Mouse (Mus musculus) hindbrain, postnatal 0 days (tissue): ENCODE measurements around the gene Bri3bp. TPM values are rescaled to one million over a fixed set of nuclear protein-coding genes. Genes with fewer than 3 reads are reported as not detected.

Experiments used
- ATAC-seq: fragments of 200-750 bp; cut with Nextera tagmentation; 2 replicates; pipeline ENCODE4 v1.8.0; 2017; ENCODE audit warnings: mild to moderate bottlenecking, moderate TSS enrichment, moderate library complexity
- DNase-seq: peaks from one replicate; pipeline ENCODE4 v3.0.0-alpha.2; 2015; ENCODE audit warnings: low spot score
- H3K27ac ChIP-seq: fragments of 300-500 bp; sonication (generic); 2 replicates; pipeline ENCODE4 v1.5.1; 2014; ENCODE audit warnings: mild to moderate bottlenecking
- H3K27me3 ChIP-seq: fragments of 300-500 bp; sonication (generic); 2 replicates; pipeline ENCODE4 v1.6.1; 2014; ENCODE audit warnings: low read length, mixed read lengths; ENCODE audit not compliant: insufficient read depth
- H3K36me3 ChIP-seq: fragments of 300-500 bp; sonication (generic); 2 replicates; pipeline ENCODE4 v1.6.1; 2014; ENCODE audit warnings: low read length, mixed read lengths; ENCODE audit not compliant: insufficient read depth
- H3K4me1 ChIP-seq: fragments of 300-500 bp; sonication (generic); 2 replicates; pipeline ENCODE4 v1.6.1; 2014; ENCODE audit warnings: antibody characterized with exemption, low read length, mixed read lengths; ENCODE audit not compliant: insufficient read depth
- H3K4me2 ChIP-seq: fragments of 300-500 bp; sonication (generic); 2 replicates; pipeline ENCODE4 v1.6.1; 2014; ENCODE audit warnings: low read depth, mild to moderate bottlenecking, low read length, moderate library complexity, mixed read lengths
- H3K4me3 ChIP-seq: fragments of 300-500 bp; sonication (generic); 2 replicates; pipeline ENCODE4 v1.5.1; 2014; ENCODE audit warnings: low read length
- H3K9ac ChIP-seq: fragments of 300-500 bp; sonication (generic); replicated peaks from 2 replicates; pipeline ENCODE4 v1.6.1; 2014; ENCODE audit warnings: mild to moderate bottlenecking, low read length, moderate library complexity, mixed read lengths
- H3K9me3 ChIP-seq: fragments of 300-500 bp; sonication (generic); 2 replicates; pipeline ENCODE4 v1.6.1; 2016; ENCODE audit warnings: low read length, mixed read lengths
- CTCF ChIP-seq: IDR thresholded peaks from 2 replicates; pipeline ENCODE4 v1.5.1; 2016; ENCODE audit warnings: antibody characterized with exemption, control low read depth, low read depth
- WGBS: fragments of 180-500 bp; shearing (Covaris S2); extraction: QIAGEN DNeasy Blood & Tissue Kit; methylation state at CpG from one replicate; pipeline ENCODE4 v1.1.7; 2014; 5-methylcytosine and 5-hydroxymethylcytosine counted together
- polyA plus RNA-seq: library from polyadenylated mRNA; unstranded; fragments of >200 nt; fragmentation: Nextera tagmentation; extraction: Ambion mirVana; gene quantifications from 2 replicates; pipeline ENCODE4 v1.2.1, GENCODE M21; 2015
- total RNA-seq: library from RNA; depleted of rRNA; stranded (reverse); fragments of >200 nt; gene quantifications from 2 replicates; pipeline ENCODE4 v1.2.3, GENCODE M21; 2014

Bri3bp gene
- total and polyA plus RNA-seq, 2 experiments from 2014 or later = 44.2 to 91.2 TPM

DNA sequence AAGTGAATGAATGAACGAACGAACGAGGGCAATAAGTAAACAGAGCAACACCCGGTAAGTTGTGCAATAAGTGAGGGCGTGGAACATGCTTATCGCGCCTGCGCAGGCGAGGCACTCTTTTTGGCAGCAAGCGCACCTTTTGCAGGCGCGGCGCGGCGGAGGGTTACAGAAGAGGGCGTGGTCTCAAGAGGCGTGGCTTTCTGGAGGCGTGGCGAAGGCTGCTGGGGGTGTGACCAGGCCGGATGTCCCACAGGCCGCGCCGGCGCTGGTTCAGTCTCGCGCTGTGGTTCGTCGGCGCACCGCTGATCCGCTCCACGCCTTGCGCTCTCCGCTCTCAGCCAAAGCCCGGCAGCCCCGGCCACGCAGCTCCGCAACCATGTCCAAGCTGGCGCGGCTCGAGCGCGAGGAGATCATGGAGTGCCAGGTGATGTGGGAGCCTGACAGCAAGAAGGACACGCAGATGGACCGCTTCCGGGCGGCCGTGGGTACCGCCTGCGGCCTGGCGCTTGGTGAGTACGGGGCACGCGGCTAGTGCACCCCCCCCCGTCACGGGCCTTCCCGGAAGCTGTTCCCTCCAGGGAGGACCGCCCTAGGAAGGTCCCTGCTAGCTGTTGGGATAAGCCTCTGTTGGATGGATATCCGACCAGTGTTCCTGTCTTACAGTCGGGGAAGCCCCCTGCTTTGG is 34.4 kb downstream of the Bri3bp start, which contains the start of gene Aacs:
Gene Aacs (plus strand): TSS at position 214 of the 685 bp plus-strand sequence.
- Histone ChIP-seq H3K4me3 (peak within 1 kb of the TSS; percentile 74), H3K36me3 (no peaks in the 10 kb centered on the region), H3K9ac (peak within 1 kb of the TSS; percentile 80), H3K4me2 (peak within 1 kb of the TSS; percentile 92), H3K27ac (peak within 1 kb of the TSS; percentile 85), H3K4me1 (peaks cover 16% of the 10 kb centered on the region), H3K27me3 (no peaks in the 10 kb centered on the region), H3K9me3 (no peaks in the 10 kb centered on the region)
- TF ChIP-seq CTCF = no peak
- under 1% methylated on average over 60 of the region's 60 CpGs for WGBS
- ATAC-seq = peak; percentile 93
- peak; percentile 98 for DNase-seq

DNA sequence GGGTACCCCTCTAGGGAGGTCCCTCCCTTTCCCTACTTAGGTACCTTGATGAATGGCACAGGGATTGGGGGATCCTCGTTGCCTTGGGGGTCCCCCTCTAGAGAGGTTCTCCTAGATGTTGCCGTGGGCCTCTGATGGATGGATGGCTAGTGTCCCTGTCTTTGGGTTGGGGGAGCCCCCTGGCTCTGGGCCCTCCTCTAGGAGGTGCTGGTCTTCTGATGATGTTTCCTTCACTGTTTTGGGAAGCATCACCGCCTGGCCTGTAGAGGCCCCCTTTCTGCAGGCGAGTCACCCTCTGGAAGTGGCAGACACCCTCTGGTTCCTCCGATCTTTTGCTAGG is 34.9 kb downstream of the Bri3bp start:
- H3K4me1 ChIP-seq = peaks cover 16% of the 10 kb centered on the region
- ATAC-seq (peak; percentile 66), DNase-seq (peak; percentile 53)
- no peaks in the 10 kb centered on the region for H3K36me3 ChIP-seq
- peak overlapping the region; percentile 85 for H3K27ac ChIP-seq
- no peaks in the 10 kb centered on the region for H3K9me3 ChIP-seq
- 4% methylated on average over 5 of the region's 5 CpGs for WGBS
- peak overlapping the region; percentile 80 for H3K9ac ChIP-seq
- peak overlapping the region; percentile 92 for H3K4me2 ChIP-seq
- H3K4me3 ChIP-seq = peak overlapping the region; percentile 74
- peak; percentile 55 for TF ChIP-seq CTCF
- no peaks in the 10 kb centered on the region for H3K27me3 ChIP-seq

DNA sequence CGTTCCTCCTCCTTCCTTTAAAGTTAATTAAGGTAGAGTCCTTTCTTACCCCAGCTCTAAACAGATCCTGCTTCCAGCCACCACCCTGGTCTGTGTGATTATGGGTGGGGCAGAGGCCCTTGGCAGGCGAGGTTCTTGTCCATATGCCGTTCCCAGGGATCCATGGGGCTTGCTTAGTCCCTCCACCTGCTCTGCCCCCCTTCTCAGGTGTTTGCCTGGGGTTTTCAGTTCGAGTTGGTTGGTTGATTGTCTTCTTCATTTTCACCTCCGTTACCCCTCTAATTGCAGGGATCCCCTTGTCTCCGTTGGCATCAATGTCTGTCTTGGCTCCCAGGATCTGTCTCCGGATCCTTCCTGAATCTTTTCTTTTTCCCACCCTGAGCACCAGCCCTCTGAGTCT is 35.4 kb downstream of the Bri3bp start:
- 47% methylated on average over 7 of the region's 7 CpGs for WGBS
- peaks cover 16% of the 10 kb centered on the region for H3K4me1 ChIP-seq
- DNase-seq = no peak
- no peak for ATAC-seq
- peak overlapping the region; percentile 74 for H3K4me3 ChIP-seq
- peak overlapping the region; percentile 92 for H3K4me2 ChIP-seq
- H3K36me3 ChIP-seq = no peaks in the 10 kb centered on the region
- H3K27ac ChIP-seq = peak overlapping the region; percentile 85; the same call in 1 of the 2 replicates
- H3K27me3 ChIP-seq = no peaks in the 10 kb centered on the region
- TF ChIP-seq CTCF = no peak
- no peaks in the 10 kb centered on the region for H3K9me3 ChIP-seq
- H3K9ac ChIP-seq = peak overlapping the region; percentile 80

DNA sequence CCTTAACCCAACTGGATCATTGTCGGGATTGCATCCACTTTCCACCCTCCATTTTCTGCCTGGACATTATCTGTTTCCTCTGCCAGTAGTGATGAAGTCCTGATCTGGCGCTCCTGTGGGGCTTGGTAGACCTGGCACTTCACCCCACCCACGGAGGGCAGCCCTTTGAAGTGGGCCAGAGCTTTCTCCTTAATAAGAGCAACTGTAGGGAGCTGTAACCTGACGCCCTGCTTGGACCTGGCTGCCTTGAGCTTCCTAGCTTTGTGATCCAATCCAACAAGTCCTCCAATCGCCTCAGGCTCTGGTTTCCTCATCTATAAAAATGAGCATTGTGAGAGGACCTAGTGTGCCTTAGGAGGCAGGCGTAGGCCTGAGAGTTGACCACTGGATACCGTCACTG is 36.2 kb downstream of the Bri3bp start:
- TF ChIP-seq CTCF = no peak
- H3K36me3 ChIP-seq = 0 out of 2 replicates have a peak, but pooled peaks cover 1% of the 10 kb centered on the region
- ATAC-seq (no peak), DNase-seq (no peak)
- H3K9ac ChIP-seq = peak overlapping the region; percentile 80; the same call in 1 of the 2 replicates
- H3K27ac ChIP-seq = 0 out of 2 replicates have a peak overlapping the region, but pooled peaks have one; percentile 32
- H3K4me1 ChIP-seq = peaks cover 16% of the 10 kb centered on the region
- peak overlapping the region; percentile 74 for H3K4me3 ChIP-seq
- H3K9me3 ChIP-seq = no peaks in the 10 kb centered on the region
- H3K27me3 ChIP-seq = no peaks in the 10 kb centered on the region
- WGBS = 65% methylated on average over 7 of the region's 7 CpGs
- H3K4me2 ChIP-seq = peak overlapping the region; percentile 92

DNA sequence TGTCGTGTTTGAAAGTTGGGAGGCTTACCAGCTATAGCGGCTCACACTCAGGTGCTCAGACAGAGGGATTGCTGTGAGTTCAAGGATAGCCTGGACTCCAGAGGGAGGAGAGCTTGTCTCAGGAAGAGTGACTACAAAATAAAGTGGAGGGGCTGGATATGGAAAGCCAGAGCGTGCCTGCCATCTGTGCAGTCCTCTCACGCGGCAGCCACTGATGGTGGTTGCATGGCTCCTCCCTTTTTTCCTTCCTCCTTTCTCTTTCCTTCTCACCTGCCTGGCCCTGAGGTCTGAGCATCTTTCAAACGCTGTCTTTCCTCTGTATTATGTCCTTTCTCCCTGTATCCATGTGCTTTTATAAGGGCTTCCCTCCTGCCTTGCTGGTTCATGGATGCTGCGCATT is 36.7 kb downstream of the Bri3bp start:
- Histone ChIP-seq H3K9me3 (no peaks in the 10 kb centered on the region), H3K9ac (peak overlapping the region; percentile 80; the same call in 1 of the 2 replicates), H3K4me3 (no peak overlapping the region; the same call in 1 of the 2 replicates), H3K4me2 (peak overlapping the region; percentile 92), H3K4me1 (peaks cover 16% of the 10 kb centered on the region), H3K27ac (no peak overlapping the region), H3K27me3 (no peaks in the 10 kb centered on the region), H3K36me3 (peaks cover 6% of the 10 kb centered on the region; the same call in 1 of the 2 replicates)
- ATAC-seq (no peak), DNase-seq (no peak)
- TF ChIP-seq CTCF = no peak
- 70% methylated on average over 7 of the region's 7 CpGs for WGBS

DNA sequence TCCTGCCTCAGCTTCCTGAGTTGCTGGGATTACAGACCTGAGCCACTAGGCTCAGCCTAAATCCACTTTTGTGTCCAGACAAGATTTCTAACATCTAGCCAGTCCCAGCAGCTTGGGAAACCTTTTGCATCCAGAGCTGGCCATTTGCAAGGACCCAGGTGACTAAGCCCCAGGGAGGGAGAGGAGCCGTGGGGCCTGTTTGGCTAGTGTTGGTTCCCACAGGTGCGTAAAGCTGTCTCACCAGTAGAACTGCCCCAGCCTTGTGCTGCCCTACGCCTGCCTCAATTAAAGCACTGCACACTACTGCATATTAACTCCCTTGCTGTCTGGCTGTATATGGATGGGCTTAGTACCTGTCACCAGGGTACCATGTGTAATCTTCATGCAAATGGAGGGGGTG is 38.0 kb downstream of the Bri3bp start:
- Histone ChIP-seq H3K27ac (no peak overlapping the region), H3K9me3 (no peaks in the 10 kb centered on the region), H3K9ac (no peak overlapping the region), H3K27me3 (no peaks in the 10 kb centered on the region), H3K4me2 (no peak overlapping the region), H3K36me3 (peaks cover 14% of the 10 kb centered on the region; the same call in 1 of the 2 replicates), H3K4me1 (peaks cover 16% of the 10 kb centered on the region), H3K4me3 (no peak overlapping the region)
- WGBS = 92% methylated on average over 3 of the region's 3 CpGs
- ATAC-seq (no peak), DNase-seq (no peak)
- TF ChIP-seq CTCF = no peak
